Mouse (Mus musculus) kidney, adult 2 months (tissue): Measurements from ENCODE around the gene Rbm10. TPM values are rescaled to one million over a fixed set of nuclear protein-coding genes. Genes with fewer than 3 reads are reported as not detected.

Source experiments
- DNase-seq: peaks from one replicate; pipeline ENCODE4 v3.0.0; 2021
- H3K27ac ChIP-seq: fragments of 200-500 bp; 2 replicates; pipeline ENCODE4 v1.5.1; 2012; ENCODE audit warnings: low read depth, low read length, control low read depth, inconsistent platforms; ENCODE audit not compliant: insufficient read depth
- H3K27me3 ChIP-seq: fragments of 200-500 bp; replicated peaks from 2 replicates; pipeline ENCODE4 v1.6.1; 2012; ENCODE audit warnings: mild to moderate bottlenecking, moderate library complexity, low read length, inconsistent platforms; ENCODE audit not compliant: control insufficient read depth, insufficient read depth
- H3K36me3 ChIP-seq: fragments of 200-500 bp; 2 replicates; pipeline ENCODE4 v1.6.1; 2012; ENCODE audit warnings: mild to moderate bottlenecking, moderate library complexity, low read length, inconsistent platforms; ENCODE audit not compliant: control insufficient read depth, insufficient read depth
- H3K4me1 ChIP-seq: fragments of 200-500 bp; 2 replicates; pipeline ENCODE4 v1.6.1; 2011; ENCODE audit warnings: low read length; ENCODE audit not compliant: control insufficient read depth, insufficient read depth
- H3K4me3 ChIP-seq: fragments of 200-500 bp; 2 replicates; pipeline ENCODE4 v1.5.1; 2011; ENCODE audit warnings: mild to moderate bottlenecking, low read depth, low read length, control low read depth; ENCODE audit not compliant: insufficient read depth
- CTCF ChIP-seq: fragments of 200-500 bp; conservative IDR thresholded peaks from 2 replicates; pipeline ENCODE4 v1.5.1; 2011; ENCODE audit warnings: low read depth, mild to moderate bottlenecking, control low read depth, low read length, moderate library complexity, mixed read lengths; ENCODE audit not compliant: insufficient read depth, insufficient read length
- POLR2A ChIP-seq: fragments of 200-500 bp; IDR thresholded peaks from one replicate; pipeline ENCODE4 v1.6.1; 2011; ENCODE audit warnings: low read depth, low read length, control low read depth
- WGBS: fragments of 180-500 bp; shearing (Covaris S2); methylation state at CpG from one replicate; pipeline ENCODE4 v1.1.7; 2018; 5-methylcytosine and 5-hydroxymethylcytosine counted together
- polyA plus RNA-seq: library from polyadenylated mRNA; depleted of rRNA; stranded (reverse); fragments of >200 nt; gene quantifications from 2 replicates; pipeline ENCODE4 v1.2.3, GENCODE M21; 2012; rRNA removed

Rbm10 gene
- polyA plus RNA-seq, 1 experiment: 39.2 TPM

GRCm38 (mm10) chrX:20695842-20696241 is 78.5 kb downstream of the Rbm10 start:
- no peak for DNase-seq
- TF ChIP-seq POLR2A: no peak
- TF ChIP-seq CTCF: no peak
- H3K4me3 ChIP-seq: no peak overlapping the region
- H3K27ac ChIP-seq: no peak overlapping the region
- H3K27me3 ChIP-seq: no peaks in the 10 kb centered on the region
- WGBS: 86% methylated on average over 4 of the region's 4 CpGs
- no peaks in the 10 kb centered on the region; the same call in 1 of the 2 replicates for H3K36me3 ChIP-seq
- no peaks in the 10 kb centered on the region for H3K4me1 ChIP-seq

Other genes with a start within 250 kb of the Rbm10 start
- gene Jade3, start 191.8 kb upstream of the Rbm10 start, polyA plus RNA-seq: 0.69 and 0.84 TPM in 2 replicates
- gene Rgn, start 67.7 kb upstream of the Rbm10 start, polyA plus RNA-seq: 1.5 and 1.7 TPM in 2 replicates
- gene Ndufb11, start 116 bp downstream of the Rbm10 start, polyA plus RNA-seq: 325 and 376 TPM in 2 replicates
- gene Uba1, start 40.8 kb downstream of the Rbm10 start, polyA plus RNA-seq: 208 and 235 TPM in 2 replicates
- 148 and 163 TPM in 2 replicates for gene Cdk16, start 70.5 kb downstream of the Rbm10 start, polyA plus RNA-seq
- 7.3 and 8.3 TPM in 2 replicates for gene Usp11, start 86.4 kb downstream of the Rbm10 start, polyA plus RNA-seq
- gene Araf, start 180.3 kb downstream of the Rbm10 start, polyA plus RNA-seq: 173 and 180 TPM in 2 replicates